Mouse (Mus musculus) intestine, embryonic 14.5 days (tissue): Measurements from ENCODE around the gene S1pr4. TPM values are rescaled to one million over a fixed set of nuclear protein-coding genes. Genes with fewer than 3 reads are reported as not detected.

ENCODE experiments used
- ATAC-seq: fragments of 200-750 bp; cut with Nextera tagmentation; replicated peaks from 2 replicates; pipeline ENCODE4 v1.8.0; 2017; ENCODE audit warnings: low read depth, moderate number of reproducible peaks, moderate TSS enrichment, moderate library complexity; ENCODE audit not compliant: low FRiP score, low TSS enrichment
- DNase-seq: peaks from one replicate; pipeline ENCODE4 v3.0.0-alpha.2; 2018; ENCODE audit warnings: low spot score
- H3K27ac ChIP-seq: fragments of 300-500 bp; sonication (generic); 2 replicates; pipeline ENCODE4 v1.5.1; 2014; ENCODE audit warnings: low read depth, mild to moderate bottlenecking, control low read depth
- H3K27me3 ChIP-seq: fragments of 300-500 bp; sonication (generic); replicated peaks from 2 replicates; pipeline ENCODE4 v1.6.1; 2014; ENCODE audit warnings: low read length, control low read depth; ENCODE audit not compliant: control insufficient read depth, insufficient read depth
- H3K36me3 ChIP-seq: fragments of 300-500 bp; sonication (generic); 2 replicates; pipeline ENCODE4 v1.6.1; 2014; ENCODE audit warnings: low read length, control low read depth; ENCODE audit not compliant: control insufficient read depth, insufficient read depth
- H3K4me1 ChIP-seq: fragments of 300-500 bp; sonication (generic); replicated peaks from 2 replicates; pipeline ENCODE4 v1.6.1; 2014; ENCODE audit warnings: low read length, control low read depth, mixed read lengths; ENCODE audit not compliant: control insufficient read depth, insufficient read depth
- H3K4me2 ChIP-seq: fragments of 300-500 bp; sonication (generic); 2 replicates; pipeline ENCODE4 v1.6.1; 2014; ENCODE audit warnings: low read length
- H3K4me3 ChIP-seq: fragments of 300-500 bp; sonication (generic); 2 replicates; pipeline ENCODE4 v1.5.1; 2014; ENCODE audit warnings: low read depth, low read length, control low read depth, mixed read lengths
- H3K9ac ChIP-seq: fragments of 300-500 bp; sonication (generic); 2 replicates; pipeline ENCODE4 v1.6.1; 2014; ENCODE audit warnings: mild to moderate bottlenecking, low read length
- H3K9me3 ChIP-seq: fragments of 300-500 bp; sonication (generic); 2 replicates; pipeline ENCODE4 v1.6.1; 2016; ENCODE audit warnings: low read length, control low read depth; ENCODE audit not compliant: control insufficient read depth
- WGBS: fragments of 180-500 bp; shearing (Covaris S2); extraction: QIAGEN DNeasy Blood & Tissue Kit; methylation state at CpG from one replicate; pipeline ENCODE4 v1.1.7; 2014; 5-methylcytosine and 5-hydroxymethylcytosine counted together
- polyA plus RNA-seq: library from polyadenylated mRNA; unstranded; fragments of >200 nt; fragmentation: Nextera tagmentation; extraction: Ambion mirVana; gene quantifications from 2 replicates; pipeline ENCODE4 v1.2.1, GENCODE M21; 2014

The S1pr4 gene
- polyA plus RNA-seq, 1 experiment from 2014 or later, result 0.53 TPM

- no peak overlapping the region for H3K27ac ChIP-seq
- H3K4me1 ChIP-seq, result peaks cover 18% of the 10 kb centered on the region
- WGBS, result 86% methylated on average over 8 of the region's 8 CpGs
- no peak for DNase-seq
- no peak overlapping the region for H3K9ac ChIP-seq
- ATAC-seq, result no peak
- no peaks in the 10 kb centered on the region for H3K9me3 ChIP-seq
- H3K4me2 ChIP-seq, result no peak overlapping the region
- peaks cover 45% of the 10 kb centered on the region for H3K36me3 ChIP-seq
- H3K27me3 ChIP-seq, result no peaks in the 10 kb centered on the region
- no peak overlapping the region for H3K4me3 ChIP-seq
Observed at GRCm38 (mm10) chr10:81493601-81494220, 6.2 kb downstream of the S1pr4 start.

- Histone ChIP-seq H3K27ac (no peak overlapping the region), H3K36me3 (peaks cover 55% of the 10 kb centered on the region), H3K4me1 (peaks cover 18% of the 10 kb centered on the region), H3K9ac (no peak overlapping the region), H3K4me2 (no peak overlapping the region), H3K9me3 (no peaks in the 10 kb centered on the region), H3K27me3 (no peaks in the 10 kb centered on the region), H3K4me3 (no peak overlapping the region)
- DNase-seq, result no peak
- 90% methylated on average over 11 of the region's 11 CpGs for WGBS
- ATAC-seq, result no peak
Observed at GRCm38 (mm10) chr10:81492606-81493240, 7.2 kb downstream of the S1pr4 start.

- no peak for ATAC-seq
- H3K27me3 ChIP-seq, result no peaks in the 10 kb centered on the region
- no peak overlapping the region for H3K4me2 ChIP-seq
- H3K4me1 ChIP-seq, result peaks cover 15% of the 10 kb centered on the region
- 92% methylated on average over 9 of the region's 9 CpGs for WGBS
- H3K36me3 ChIP-seq, result peaks cover 72% of the 10 kb centered on the region
- no peak for DNase-seq
- H3K27ac ChIP-seq, result no peak overlapping the region
- no peaks in the 10 kb centered on the region for H3K9me3 ChIP-seq
- H3K4me3 ChIP-seq, result no peak overlapping the region
- no peak overlapping the region for H3K9ac ChIP-seq
Observed at GRCm38 (mm10) chr10:81491018-81491417, 8.9 kb downstream of the S1pr4 start.

- Histone ChIP-seq H3K9ac (no peak overlapping the region), H3K27ac (no peak overlapping the region), H3K4me2 (no peak overlapping the region), H3K4me3 (no peak overlapping the region), H3K27me3 (no peaks in the 10 kb centered on the region), H3K9me3 (no peaks in the 10 kb centered on the region), H3K36me3 (peaks cover 73% of the 10 kb centered on the region), H3K4me1 (peaks cover 10% of the 10 kb centered on the region)
- WGBS, result 85% methylated on average over 14 of the region's 14 CpGs
- no peak for ATAC-seq
- DNase-seq, result no peak
Observed at GRCm38 (mm10) chr10:81489941-81490340, 10.0 kb downstream of the S1pr4 start.

- Histone ChIP-seq H3K9ac (no peak overlapping the region), H3K36me3 (peaks cover 72% of the 10 kb centered on the region), H3K4me3 (no peak overlapping the region), H3K27ac (no peak overlapping the region), H3K9me3 (no peaks in the 10 kb centered on the region), H3K27me3 (no peaks in the 10 kb centered on the region), H3K4me2 (no peak overlapping the region), H3K4me1 (no peaks in the 10 kb centered on the region)
- 88% methylated on average over 11 of the region's 11 CpGs for WGBS
- no peak for ATAC-seq
- DNase-seq, result no peak
Observed at GRCm38 (mm10) chr10:81488081-81488480, 11.9 kb downstream of the S1pr4 start.

GRCm38 (mm10) chr10:81486496-81486895 lies 13.4 kb downstream of the S1pr4 start:
- no peaks in the 10 kb centered on the region for H3K4me1 ChIP-seq
- H3K9ac ChIP-seq, result no peak overlapping the region
- WGBS, result 84% methylated on average over 10 of the region's 10 CpGs
- no peak overlapping the region for H3K27ac ChIP-seq
- H3K4me3 ChIP-seq, result no peak overlapping the region
- H3K36me3 ChIP-seq, result peaks cover 56% of the 10 kb centered on the region
- H3K9me3 ChIP-seq, result no peaks in the 10 kb centered on the region
- no peak overlapping the region for H3K4me2 ChIP-seq
- ATAC-seq, result no peak
- H3K27me3 ChIP-seq, result peaks cover 10% of the 10 kb centered on the region
- DNase-seq, result no peak

GRCm38 (mm10) chr10:81485479-81486018 lies 14.4 kb downstream of the S1pr4 start:
- H3K27ac ChIP-seq, result no peak overlapping the region
- no peak overlapping the region for H3K4me2 ChIP-seq
- H3K27me3 ChIP-seq, result peaks cover 20% of the 10 kb centered on the region
- H3K9ac ChIP-seq, result no peak overlapping the region
- H3K4me3 ChIP-seq, result no peak overlapping the region
- WGBS, result 72% methylated on average over 7 of the region's 7 CpGs
- no peak for DNase-seq
- H3K36me3 ChIP-seq, result peaks cover 46% of the 10 kb centered on the region
- ATAC-seq, result no peak
- H3K9me3 ChIP-seq, result no peaks in the 10 kb centered on the region
- H3K4me1 ChIP-seq, result no peaks in the 10 kb centered on the region

- DNase-seq (no peak), ATAC-seq (no peak)
- 22% methylated on average over 2 of the region's 2 CpGs for WGBS
- H3K4me3 ChIP-seq, result no peak overlapping the region
- H3K9me3 ChIP-seq, result no peaks in the 10 kb centered on the region
- H3K27me3 ChIP-seq, result peaks cover 24% of the 10 kb centered on the region
- no peak overlapping the region for H3K27ac ChIP-seq
- no peak overlapping the region for H3K9ac ChIP-seq
- no peak overlapping the region for H3K4me2 ChIP-seq
- no peaks in the 10 kb centered on the region for H3K4me1 ChIP-seq
- H3K36me3 ChIP-seq, result peaks cover 41% of the 10 kb centered on the region
Observed at GRCm38 (mm10) chr10:81485060-81485449, 14.9 kb downstream of the S1pr4 start.
